Mouse (Mus musculus) myocyte (in vitro differentiated cells): ENCODE data around the gene Cramp1l.

Source experiments
- MAX ChIP-seq: IDR thresholded peaks from one replicate; pipeline ENCODE4 v1.6.1; 2011; ENCODE audit warnings: low read depth, mild to moderate bottlenecking, control low read depth
- MYOG ChIP-seq, 3 experiments: IDR thresholded peaks; one replicate each; pipeline ENCODE4 v1.6.1; 2011; ENCODE audit warnings: control low read depth in 2 of 3, low read depth in 2 of 3, mild to moderate bottlenecking in 2 of 3; ENCODE audit not compliant: insufficient read length in 2 of 3, control insufficient read depth in 1 of 3, insufficient read depth in 1 of 3
- POLR2A ChIP-seq: IDR thresholded peaks from one replicate; pipeline ENCODE4 v1.6.1; 2011; ENCODE audit warnings: low read depth, mild to moderate bottlenecking, control low read depth, moderate library complexity; ENCODE audit not compliant: insufficient read length
- POLR2AphosphoS2 ChIP-seq: IDR thresholded peaks from one replicate; pipeline ENCODE4 v1.6.1; 2011; ENCODE audit warnings: low read depth, control low read depth; ENCODE audit not compliant: insufficient read length
- REST ChIP-seq: IDR thresholded peaks from one replicate; pipeline ENCODE4 v1.6.1; 2011; ENCODE audit warnings: mild to moderate bottlenecking, control low read depth, moderate library complexity; ENCODE audit not compliant: insufficient read depth, insufficient read length
- TCF12 ChIP-seq: IDR thresholded peaks from one replicate; pipeline ENCODE4 v1.6.1; 2011; ENCODE audit warnings: mild to moderate bottlenecking, control low read depth; ENCODE audit not compliant: poor library complexity, insufficient read depth, severe bottlenecking
- USF1 ChIP-seq: IDR thresholded peaks from one replicate; pipeline ENCODE4 v1.6.1; 2011; ENCODE audit warnings: low read depth, mild to moderate bottlenecking, control low read depth, moderate library complexity

DNA sequence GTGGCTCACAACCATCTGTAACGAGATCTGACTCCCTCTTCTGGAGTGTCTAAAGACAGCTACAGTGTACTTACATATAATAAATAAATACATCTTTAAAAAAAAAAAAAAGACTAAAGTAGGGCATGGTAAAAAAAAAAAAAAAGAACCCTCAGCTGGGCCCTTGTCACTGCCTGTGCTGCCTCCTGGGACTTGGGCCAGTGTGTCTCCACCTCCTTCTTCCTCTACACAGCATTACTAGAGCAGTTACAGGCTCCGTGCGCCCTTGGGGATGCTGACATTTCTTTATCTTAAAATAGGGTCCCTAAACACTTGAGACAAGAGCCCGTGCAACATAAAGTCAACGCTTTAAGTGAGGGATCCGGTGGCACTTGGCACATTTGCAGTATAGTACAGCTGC, 31.6 kb upstream of the Cramp1l start:
- TF ChIP-seq POLR2AphosphoS2 (no peak), USF1 (no peak), MYOG (IDR thresholded peaks at IDR 0.05; ENCODE audit: control insufficient read depth in 1 of 3, insufficient read depth in 1 of 3, insufficient read length in 2 of 3, low read depth in 2 of 3) (no peak), MAX (no peak), POLR2A (no peak), TCF12 (no peak), REST (no peak)
